Mouse (Mus musculus): ENCODE measurements around the gene Tnfrsf25. TPM values are rescaled to one million over a fixed set of nuclear protein-coding genes. Genes with fewer than 3 reads are reported as not detected.

Gene Tnfrsf25
- total RNA-seq (2023), result 9.0 TPM

DNA sequence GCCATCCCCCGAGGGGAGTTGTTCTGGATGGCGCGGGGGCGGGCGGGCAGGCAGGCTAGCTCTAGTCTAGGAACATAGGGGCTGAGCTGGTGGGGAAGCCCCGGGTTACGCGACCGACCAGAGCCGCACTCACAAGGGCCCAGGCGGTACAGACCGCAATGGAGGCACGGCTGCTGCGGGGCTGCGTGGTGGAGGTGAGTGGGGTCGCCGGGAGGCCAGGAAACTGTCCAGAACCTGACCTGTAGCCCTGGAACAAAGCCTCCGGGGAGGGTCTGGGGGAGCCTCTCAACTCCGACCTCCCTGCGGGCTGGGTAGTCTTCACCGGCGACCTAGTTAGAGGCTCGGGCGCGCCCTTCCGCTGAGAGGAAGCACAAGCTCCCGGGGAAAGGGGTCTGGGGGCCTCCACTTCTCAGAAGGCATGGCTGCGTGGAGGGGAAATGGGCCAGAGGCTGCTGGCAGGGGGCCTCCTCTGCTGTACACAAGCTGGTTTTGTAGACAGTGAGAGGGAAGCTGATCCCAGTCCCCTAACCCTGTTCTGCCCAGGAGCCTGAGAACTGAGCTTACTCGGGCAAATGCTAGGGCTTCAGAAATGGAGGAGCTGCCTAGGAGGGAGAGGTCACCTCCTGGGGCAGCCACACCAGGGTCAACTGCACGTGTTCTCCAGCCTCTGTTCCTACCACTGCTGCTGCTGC, at the start of gene Tnfrsf25:
TSS of gene Tnfrsf25 (plus strand) at position 14 of the 692 bp plus-strand sequence.

DNA sequence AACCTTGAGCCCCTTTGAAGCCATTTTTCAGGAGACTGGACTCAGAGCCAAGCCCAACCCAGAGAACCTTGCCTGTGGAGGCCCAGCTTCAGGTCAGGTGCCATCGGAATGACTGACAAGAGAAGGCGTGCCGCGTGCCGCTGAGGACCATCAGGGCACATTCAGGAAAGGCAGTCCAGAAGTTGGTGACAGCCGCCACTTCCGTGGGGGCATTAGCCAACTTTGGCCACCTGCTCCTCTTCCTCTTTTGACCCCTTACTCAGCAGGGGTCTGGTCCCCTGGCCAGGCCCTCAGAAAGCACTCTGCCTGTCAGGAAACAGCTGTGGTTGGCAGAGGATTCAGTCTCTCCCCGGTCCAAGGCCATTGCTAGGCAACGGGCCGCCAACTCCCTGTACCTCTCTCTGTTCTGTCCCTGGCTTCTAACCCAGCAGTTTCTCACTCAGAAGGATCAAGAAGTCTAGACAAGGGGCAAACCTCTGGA, 43.6 kb upstream of the Tnfrsf25 start, which contains the start of gene Plekhg5:
TSS of gene Plekhg5 (plus strand) at position 378 of the 481 bp plus-strand sequence.

DNA sequence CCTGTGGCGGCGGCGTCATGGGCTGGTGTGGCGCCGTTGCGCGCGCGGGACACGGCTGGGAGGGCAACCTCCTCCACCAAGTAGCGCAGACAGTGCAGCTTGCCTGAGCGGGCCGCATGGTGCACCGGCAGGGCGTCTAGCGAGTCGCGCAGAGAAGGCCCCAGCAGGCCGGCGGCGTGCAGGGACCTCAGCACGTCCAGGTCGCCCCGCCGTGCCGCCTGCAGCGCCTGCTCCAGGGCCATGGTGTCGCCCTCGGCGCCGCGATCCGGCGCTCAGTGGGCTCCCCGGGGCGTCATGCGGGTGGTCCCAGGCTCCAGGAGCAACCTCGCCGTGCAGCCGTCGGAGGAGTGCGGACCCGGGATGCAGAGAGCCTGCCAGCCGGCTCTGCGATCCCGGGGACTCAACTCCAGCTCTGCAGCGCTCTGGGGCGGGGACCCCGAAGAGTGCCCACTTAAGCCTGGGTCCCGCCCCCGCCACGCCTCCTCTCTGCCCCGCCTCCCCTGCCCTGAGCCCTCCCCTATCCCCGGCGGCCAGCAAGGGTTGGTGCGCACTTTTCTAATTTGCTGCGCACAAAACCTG, 36.3 kb downstream of the Tnfrsf25 start, which contains the start of gene Espn:
TSS of gene Espn (minus strand) at position 406 of the 579 bp plus-strand sequence.

DNA sequence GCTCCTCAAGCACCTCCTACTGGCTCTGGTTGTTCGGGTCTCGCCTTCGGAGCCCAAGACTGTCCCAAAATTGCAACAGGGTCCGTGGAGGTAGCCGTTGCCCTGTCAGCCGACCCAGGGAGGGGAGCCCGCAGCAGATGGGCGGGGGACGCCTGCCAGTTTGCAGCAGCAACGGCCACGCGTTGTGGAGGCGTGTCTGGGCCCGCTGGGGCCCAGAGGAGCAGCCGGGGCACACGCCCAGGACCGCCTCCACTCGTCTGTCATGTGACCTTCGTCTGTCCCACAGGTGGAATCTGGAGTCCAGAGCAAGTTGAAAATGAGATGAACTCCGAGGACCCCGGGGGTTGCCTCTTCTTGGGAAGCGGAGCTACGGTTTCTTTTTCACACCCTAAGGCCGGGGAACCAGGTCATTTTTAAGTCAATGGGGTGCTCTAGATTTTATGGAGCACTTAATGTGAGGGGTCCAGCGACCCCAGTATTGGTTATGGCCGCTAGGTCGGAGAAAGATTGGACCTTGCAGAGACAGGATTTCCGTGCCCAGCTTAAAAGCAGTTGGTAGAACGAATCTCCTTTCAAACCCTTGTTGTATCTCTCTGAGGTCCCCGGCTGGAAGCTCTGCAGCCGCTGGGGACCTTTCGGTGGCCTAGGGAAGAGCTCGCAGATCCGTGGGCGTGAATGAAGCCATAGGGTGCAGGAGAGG, 43.0 kb downstream of the Tnfrsf25 start, which contains the start of gene Hes2:
TSS of gene Hes2 (plus strand) at position 283 of the 700 bp plus-strand sequence.

Other genes starting within 250 kb of the Tnfrsf25 start
- 52.0 TPM for gene Dnajc11, start 182.2 kb upstream of the Tnfrsf25 start, total RNA-seq (2023)
- gene Thap3, start 126.9 kb upstream of the Tnfrsf25 start, total RNA-seq (2023), result 39.3 TPM
- 6.7 TPM for gene Phf13, start 119.7 kb upstream of the Tnfrsf25 start, total RNA-seq (2023)
- 26.0 TPM for gene Klhl21, start 107.1 kb upstream of the Tnfrsf25 start, total RNA-seq (2023)
- gene Zbtb48, start 88.3 kb upstream of the Tnfrsf25 start, total RNA-seq (2023), result 19.7 TPM
- not detected for gene Tas1r1, start 77.4 kb upstream of the Tnfrsf25 start, total RNA-seq (2023)
- gene Nol9, start 76.6 kb upstream of the Tnfrsf25 start, total RNA-seq (2023), result 43.3 TPM
- gene Plekhg5, start 43.4 kb upstream of the Tnfrsf25 start, total RNA-seq (2023), result 2.4 TPM
- 0.64 TPM for gene Espn, start 36.4 kb downstream of the Tnfrsf25 start, total RNA-seq (2023)
- not detected for gene Hes2, start 42.9 kb downstream of the Tnfrsf25 start, total RNA-seq (2023)
- 11.1 TPM for gene Acot7, start 62.2 kb downstream of the Tnfrsf25 start, total RNA-seq (2023)
- gene Gpr153, start 158.3 kb downstream of the Tnfrsf25 start, total RNA-seq (2023), result 0.58 TPM
- not detected for gene Hes3, start 175.7 kb downstream of the Tnfrsf25 start, total RNA-seq (2023)
- gene Icmt, start 181.3 kb downstream of the Tnfrsf25 start, total RNA-seq (2023), result 18.1 TPM
- not detected for gene Rnf207, start 203.1 kb downstream of the Tnfrsf25 start, total RNA-seq (2023)
- 1,082 TPM for gene Rpl22, start 209.8 kb downstream of the Tnfrsf25 start, total RNA-seq (2023)
- gene Chd5, start 222.7 kb downstream of the Tnfrsf25 start, total RNA-seq (2023), result 0.06 TPM